Mouse (Mus musculus) midbrain, embryonic 14.5 days (tissue): ENCODE measurements around the gene Pon2. TPM values are rescaled to one million over a fixed set of nuclear protein-coding genes. Genes with fewer than 3 reads are reported as not detected.

Experiments
- ATAC-seq: fragments of 200-750 bp; cut with Nextera tagmentation; 2 replicates; pipeline ENCODE4 v1.8.0; 2017; ENCODE audit warnings: moderate number of reproducible peaks, moderate library complexity; ENCODE audit not compliant: low FRiP score, low TSS enrichment
- DNase-seq: peaks from one replicate; pipeline ENCODE4 v3.0.0-alpha.2; 2015
- H3K27ac ChIP-seq: fragments of 300-500 bp; sonication (generic); replicated peaks from 2 replicates; pipeline ENCODE4 v1.5.1; 2014; ENCODE audit warnings: mild to moderate bottlenecking, low read depth, low read length, moderate library complexity
- H3K27me3 ChIP-seq: fragments of 300-500 bp; sonication (generic); 2 replicates; pipeline ENCODE4 v1.6.1; 2014; ENCODE audit warnings: low read length, control low read depth, mixed read lengths; ENCODE audit not compliant: control insufficient read depth, insufficient read depth
- H3K36me3 ChIP-seq: fragments of 300-500 bp; sonication (generic); 2 replicates; pipeline ENCODE4 v1.6.1; 2014; ENCODE audit warnings: low read length, control low read depth; ENCODE audit not compliant: control insufficient read depth, insufficient read depth
- H3K4me1 ChIP-seq: fragments of 300-500 bp; sonication (generic); 2 replicates; pipeline ENCODE4 v1.6.1; 2014; ENCODE audit warnings: mild to moderate bottlenecking, antibody characterized with exemption, low read length, control low read depth; ENCODE audit not compliant: control insufficient read depth, insufficient read depth
- H3K4me2 ChIP-seq: fragments of 300-500 bp; sonication (generic); 2 replicates; pipeline ENCODE4 v1.6.1; 2014; ENCODE audit warnings: mild to moderate bottlenecking, low read length, moderate library complexity
- H3K4me3 ChIP-seq: fragments of 300-500 bp; sonication (generic); replicated peaks from 2 replicates; pipeline ENCODE4 v1.5.1; 2014; ENCODE audit warnings: low read depth, low read length
- H3K9ac ChIP-seq: fragments of 300-500 bp; sonication (generic); replicated peaks from 2 replicates; pipeline ENCODE4 v1.6.1; 2014; ENCODE audit warnings: mild to moderate bottlenecking, low read length, moderate library complexity
- H3K9me3 ChIP-seq: fragments of 300-500 bp; sonication (generic); 2 replicates; pipeline ENCODE4 v1.6.1; 2016; ENCODE audit warnings: low read length, control low read depth, mixed read lengths; ENCODE audit not compliant: control insufficient read depth
- WGBS: fragments of 180-500 bp; shearing (Covaris S2); extraction: QIAGEN DNeasy Blood & Tissue Kit; methylation state at CpG from one replicate; pipeline ENCODE4 v1.1.7; 2014; 5-methylcytosine and 5-hydroxymethylcytosine counted together
- polyA plus RNA-seq: library from polyadenylated mRNA; unstranded; fragments of >200 nt; fragmentation: Nextera tagmentation; extraction: Ambion mirVana; gene quantifications from 2 replicates; pipeline ENCODE4 v1.2.1, GENCODE M21; 2014

Pon2 gene
- polyA plus RNA-seq, 1 experiment from 2014 or later: 19.4 TPM

GRCm38 (mm10) chr6:5316630-5317029, 18.4 kb upstream of the Pon2 start:
- 82% methylated on average over 9 of the region's 9 CpGs for WGBS

GRCm38 (mm10) chr6:5315053-5315759, 17.0 kb upstream of the Pon2 start:
- no peak overlapping the region for H3K4me2 ChIP-seq
- no peak overlapping the region for H3K9ac ChIP-seq
- no peak overlapping the region for H3K4me3 ChIP-seq
- H3K36me3 ChIP-seq: no peaks in the 10 kb centered on the region
- ATAC-seq: no peak
- H3K9me3 ChIP-seq: no peaks in the 10 kb centered on the region
- WGBS: 95% methylated on average over 3 of the region's 3 CpGs
- no peaks in the 10 kb centered on the region for H3K4me1 ChIP-seq
- DNase-seq: no peak
- H3K27ac ChIP-seq: no peak overlapping the region
- H3K27me3 ChIP-seq: no peaks in the 10 kb centered on the region

More at GRCm38 (mm10) chr6:5316630-5317029, 18.4 kb upstream of the Pon2 start:
- ATAC-seq (no peak), DNase-seq (no peak)
- H3K9me3 ChIP-seq: no peaks in the 10 kb centered on the region
- H3K27ac ChIP-seq: no peak overlapping the region
- H3K4me2 ChIP-seq: no peak overlapping the region
- H3K9ac ChIP-seq: no peak overlapping the region
- no peaks in the 10 kb centered on the region for H3K27me3 ChIP-seq
- no peak overlapping the region for H3K4me3 ChIP-seq
- H3K4me1 ChIP-seq: no peaks in the 10 kb centered on the region
- no peaks in the 10 kb centered on the region for H3K36me3 ChIP-seq

GRCm38 (mm10) chr6:5313951-5314590, 15.8 kb upstream of the Pon2 start:
- no peak overlapping the region for H3K27ac ChIP-seq
- H3K9me3 ChIP-seq: no peaks in the 10 kb centered on the region
- no peak overlapping the region for H3K9ac ChIP-seq
- WGBS: 92% methylated on average over 5 of the region's 5 CpGs
- DNase-seq (no peak), ATAC-seq (no peak)
- no peaks in the 10 kb centered on the region for H3K36me3 ChIP-seq
- no peak overlapping the region for H3K4me3 ChIP-seq
- no peaks in the 10 kb centered on the region for H3K4me1 ChIP-seq
- H3K4me2 ChIP-seq: no peak overlapping the region
- H3K27me3 ChIP-seq: no peaks in the 10 kb centered on the region

GRCm38 (mm10) chr6:5310491-5310890, 12.2 kb upstream of the Pon2 start:
- no peak for ATAC-seq
- no peaks in the 10 kb centered on the region for H3K9me3 ChIP-seq
- 92% methylated on average over 3 of the region's 3 CpGs for WGBS

GRCm38 (mm10) chr6:5309595-5310197, 11.4 kb upstream of the Pon2 start:
- ATAC-seq: no peak
- no peak overlapping the region for H3K4me3 ChIP-seq
- no peak overlapping the region for H3K9ac ChIP-seq
- no peaks in the 10 kb centered on the region for H3K4me1 ChIP-seq
- no peaks in the 10 kb centered on the region for H3K36me3 ChIP-seq
- no peaks in the 10 kb centered on the region for H3K9me3 ChIP-seq
- H3K27ac ChIP-seq: no peak overlapping the region
- no peak overlapping the region for H3K4me2 ChIP-seq
- H3K27me3 ChIP-seq: no peaks in the 10 kb centered on the region
- no peak for DNase-seq
- 62% methylated on average over 7 of the region's 7 CpGs for WGBS

More at GRCm38 (mm10) chr6:5310491-5310890, 12.2 kb upstream of the Pon2 start:
- no peak overlapping the region for H3K4me3 ChIP-seq
- H3K9ac ChIP-seq: no peak overlapping the region
- no peak overlapping the region for H3K27ac ChIP-seq
- no peaks in the 10 kb centered on the region for H3K27me3 ChIP-seq
- DNase-seq: no peak
- no peaks in the 10 kb centered on the region for H3K4me1 ChIP-seq
- H3K36me3 ChIP-seq: no peaks in the 10 kb centered on the region
- no peak overlapping the region for H3K4me2 ChIP-seq

- ATAC-seq (no peak), DNase-seq (no peak)
- H3K4me2 ChIP-seq: no peak overlapping the region
- H3K9me3 ChIP-seq: no peaks in the 10 kb centered on the region
- no peak overlapping the region for H3K27ac ChIP-seq
- no peak overlapping the region for H3K9ac ChIP-seq
- H3K27me3 ChIP-seq: no peaks in the 10 kb centered on the region
- no peaks in the 10 kb centered on the region for H3K4me1 ChIP-seq
- no peak overlapping the region for H3K4me3 ChIP-seq
- WGBS: 75% methylated on average over 3 of the region's 3 CpGs
- no peaks in the 10 kb centered on the region for H3K36me3 ChIP-seq
These were observed 7.7 kb upstream of the Pon2 start for GRCm38 (mm10) chr6:5305926-5306325.

- no peak for DNase-seq
These were observed 6.7 kb upstream of the Pon2 start for GRCm38 (mm10) chr6:5304956-5305355.

GRCm38 (mm10) chr6:5300629-5301028, 2.4 kb upstream of the Pon2 start:
- WGBS: 94% methylated on average over 8 of the region's 8 CpGs
- Histone ChIP-seq H3K4me2 (no peak overlapping the region), H3K27ac (no peak overlapping the region), H3K4me3 (no peak overlapping the region), H3K9me3 (no peaks in the 10 kb centered on the region), H3K36me3 (no peaks in the 10 kb centered on the region), H3K9ac (no peak overlapping the region), H3K4me1 (no peaks in the 10 kb centered on the region), H3K27me3 (peaks cover 6% of the 10 kb centered on the region; the same call in 1 of the 2 replicates)
- DNase-seq (no peak), ATAC-seq (no peak)

More at GRCm38 (mm10) chr6:5304956-5305355, 6.7 kb upstream of the Pon2 start:
- H3K9ac ChIP-seq: no peak overlapping the region
- WGBS: 88% methylated on average over 8 of the region's 8 CpGs
- no peak overlapping the region for H3K4me2 ChIP-seq
- no peak for ATAC-seq
- no peaks in the 10 kb centered on the region for H3K27me3 ChIP-seq
- no peak overlapping the region for H3K27ac ChIP-seq
- H3K4me3 ChIP-seq: no peak overlapping the region
- no peaks in the 10 kb centered on the region for H3K9me3 ChIP-seq
- no peaks in the 10 kb centered on the region for H3K36me3 ChIP-seq
- H3K4me1 ChIP-seq: no peaks in the 10 kb centered on the region
